In genomic region chr13:73116822-73117632, GRCm38 (mm10) we compare ENCODE assay signal across 10 mouse cellular contexts.
DNase-seq lines count a peak whose midpoint lies in the region; ATAC-seq and TF ChIP-seq lines count a peak whose summit lies in the region.
"Had no signal": no experiment of that assay in that cellular context is flagged by ENCODE, and none has a peak within 500 bp of the region (broad histone marks: within the 10 kb centered on the region; RNA-seq: fewer than 3 reads in every experiment).

No protein-coding gene starts in this region.

- WGBS in intestine, embryonic 14.5 days: 43% methylated on average over 22 of the region's 22 CpGs
- WGBS in intestine, embryonic 15.5 days: 40% methylated on average over 22 of the region's 22 CpGs
- 20% methylated on average over 22 of the region's 22 CpGs for WGBS in forebrain, embryonic 16.5 days
- WGBS in midbrain, embryonic 13.5 days: 31% methylated on average over 22 of the region's 22 CpGs
- 85% methylated on average over 22 of the region's 22 CpGs for WGBS in heart, adult 2 months

- no peaks in the 10 kb centered on the region for H3K9me3 ChIP-seq in intestine, embryonic 14.5 days (ENCODE audit: control insufficient read depth, low read length)
- no peaks in the 10 kb centered on the region for H3K9me3 ChIP-seq in intestine, embryonic 15.5 days
- H3K9me3 ChIP-seq in ES-E14 (ENCODE audit: control insufficient read depth, insufficient read depth, low read depth, low read length): no peaks in the 10 kb centered on the region
- H3K9me3 ChIP-seq in forebrain, embryonic 16.5 days (ENCODE audit: control insufficient read depth, low read length): no peaks in the 10 kb centered on the region
- no peaks in the 10 kb centered on the region for H3K9me3 ChIP-seq in midbrain, embryonic 13.5 days
- H3K9me3 ChIP-seq: lung, embryonic 15.5 days had no signal

- H3K79me2 ChIP-seq in heart, adult 2 months (replicated peaks; ENCODE audit: control insufficient read depth, insufficient read depth, low read length): no peaks in the 10 kb centered on the region

- no peak overlapping the region for H3K27ac ChIP-seq in intestine, embryonic 14.5 days (ENCODE audit: low read depth)
- H3K27ac ChIP-seq in intestine, embryonic 15.5 days: no peak overlapping the region
- no peak overlapping the region for H3K27ac ChIP-seq in ES-E14 (ENCODE audit: insufficient read depth, low read depth, low read length, poor library complexity, severe bottlenecking)
- H3K27ac ChIP-seq in forebrain, embryonic 16.5 days (ENCODE audit: low read length): peak overlapping the region; percentile 75
- peak overlapping the region; percentile 80 for H3K27ac ChIP-seq in midbrain, embryonic 13.5 days
- no peak overlapping the region for H3K27ac ChIP-seq in heart, adult 2 months
- H3K27ac ChIP-seq: lung, embryonic 15.5 days had no signal

- H3K36me3 ChIP-seq in intestine, embryonic 14.5 days (ENCODE audit: control insufficient read depth, insufficient read depth, low read length): no peaks in the 10 kb centered on the region
- no peaks in the 10 kb centered on the region for H3K36me3 ChIP-seq in intestine, embryonic 15.5 days
- H3K36me3 ChIP-seq in ES-E14 (ENCODE audit: control insufficient read depth, insufficient read depth, low read length, poor library complexity, severe bottlenecking): no peaks in the 10 kb centered on the region
- no peaks in the 10 kb centered on the region for H3K36me3 ChIP-seq in forebrain, embryonic 16.5 days (ENCODE audit: control insufficient read depth, insufficient read depth)
- no peaks in the 10 kb centered on the region for H3K36me3 ChIP-seq in midbrain, embryonic 13.5 days
- H3K36me3 ChIP-seq in heart, adult 2 months (ENCODE audit: control insufficient read depth, insufficient read depth, low read length): no peaks in the 10 kb centered on the region
- H3K36me3 ChIP-seq: lung, embryonic 15.5 days had no signal

- TF ChIP-seq CTCF in heart, adult 2 months (IDR thresholded peaks at IDR 0.05): no peak

- intact Hi-C loops in heart, adult 2 months (cut with DNase I): no loop called here
- intact Hi-C loops in heart, postnatal 36 days (cut with DNase I): no loop called here

- H3K9ac ChIP-seq in intestine, embryonic 14.5 days (ENCODE audit: low read length): no peak overlapping the region
- H3K9ac ChIP-seq in intestine, embryonic 15.5 days: no peak overlapping the region
- H3K9ac ChIP-seq in ES-E14 (ENCODE audit: insufficient read depth, low read depth, low read length, poor library complexity, severe bottlenecking): no peak overlapping the region
- H3K9ac ChIP-seq in forebrain, embryonic 16.5 days (replicated peaks; ENCODE audit: low read depth, low read length): peak overlapping the region; percentile 36
- 0 out of 2 replicates have a peak overlapping the region, but pooled peaks have one; percentile 29 for H3K9ac ChIP-seq in midbrain, embryonic 13.5 days (replicated peaks)
- no peak overlapping the region for H3K9ac ChIP-seq in heart, adult 2 months (ENCODE audit: low read depth, low read length)
- H3K9ac ChIP-seq: lung, embryonic 15.5 days had no signal

- no peak for ATAC-seq in intestine, embryonic 14.5 days (replicated peaks; ENCODE audit: low FRiP score, low TSS enrichment, low read depth)
- ATAC-seq in intestine, embryonic 15.5 days: no peak
- peak; percentile 97 for ATAC-seq in forebrain, embryonic 16.5 days
- peak; percentile 96 for ATAC-seq in midbrain, embryonic 13.5 days

- no peaks in the 10 kb centered on the region for H3K4me1 ChIP-seq in intestine, embryonic 14.5 days (replicated peaks; ENCODE audit: control insufficient read depth, insufficient read depth, low read length)
- no peaks in the 10 kb centered on the region for H3K4me1 ChIP-seq in intestine, embryonic 15.5 days (replicated peaks)
- H3K4me1 ChIP-seq in ES-E14 (ENCODE audit: control insufficient read depth in 2 of 2, insufficient read depth in 2 of 2, low read length in 2 of 2, poor library complexity in 1 of 2): 0 out of 4 replicates have a peak, but pooled peaks cover 0 to 1% of the 10 kb centered on the region in 2 experiments
- H3K4me1 ChIP-seq in forebrain, embryonic 16.5 days (replicated peaks; ENCODE audit: control insufficient read depth, insufficient read depth, low read length): peaks cover 13% of the 10 kb centered on the region
- peaks cover 32% of the 10 kb centered on the region for H3K4me1 ChIP-seq in midbrain, embryonic 13.5 days (replicated peaks)
- H3K4me1 ChIP-seq in heart, adult 2 months (ENCODE audit: control insufficient read depth, insufficient read depth, low read length): no peaks in the 10 kb centered on the region
- H3K4me1 ChIP-seq: lung, embryonic 15.5 days had no signal

- H3K4me2 ChIP-seq in intestine, embryonic 14.5 days (ENCODE audit: low read length): peak overlapping the region; percentile 16; the same call in 1 of the 2 replicates
- no peak overlapping the region; the same call in 1 of the 2 replicates for H3K4me2 ChIP-seq in intestine, embryonic 15.5 days (replicated peaks)
- peak overlapping the region; percentile 47 for H3K4me2 ChIP-seq in forebrain, embryonic 16.5 days (ENCODE audit: low read length)
- peak overlapping the region; percentile 45 for H3K4me2 ChIP-seq in midbrain, embryonic 13.5 days (replicated peaks)
- H3K4me2 ChIP-seq: lung, embryonic 15.5 days had no signal

- peak; percentile 50 for DNase-seq in intestine, embryonic 14.5 days (ENCODE audit: low spot score)
- DNase-seq in ES-E14 (ENCODE audit: low read depth, low spot score): no peak
- no peak for DNase-seq in adrenal gland, postnatal 36 days
- no peak for DNase-seq in heart, adult 2 months
- no peak for DNase-seq in heart, postnatal 36 days
- DNase-seq: gastrocnemius, postnatal 36 days had no signal

- TF ChIP-seq POLR2A in heart, adult 2 months (IDR thresholded peaks at IDR 0.05; ENCODE audit: insufficient read depth, low read depth, low read length): no peak

- H3K4me3 ChIP-seq in intestine, embryonic 14.5 days (ENCODE audit: low read depth, low read length): no peak overlapping the region
- H3K4me3 ChIP-seq in intestine, embryonic 15.5 days (replicated peaks): no peak overlapping the region
- H3K4me3 ChIP-seq in ES-E14 (ENCODE audit: insufficient read depth in 1 of 2, low read depth in 1 of 2, low read length in 2 of 2, poor library complexity in 1 of 2, severe bottlenecking in 1 of 2): peak overlapping the region; percentile 14 to 28; a peak in 1 of 4 replicates
- peak overlapping the region; percentile 32 for H3K4me3 ChIP-seq in forebrain, embryonic 16.5 days (replicated peaks; ENCODE audit: low read length)
- H3K4me3 ChIP-seq in midbrain, embryonic 13.5 days (replicated peaks): peak overlapping the region; percentile 24
- H3K4me3 ChIP-seq in heart, adult 2 months: no peak overlapping the region
- H3K4me3 ChIP-seq: lung, embryonic 15.5 days had no signal

- TF ChIP-seq EP300 in heart, adult 2 months (IDR thresholded peaks at IDR 0.05; ENCODE audit: insufficient read depth, low read depth, low read length): no peak

- in situ Hi-C loops in ES-E14 (cut with MboI; ENCODE audit: low sequenced_read_pairs in 2 of 2, unreplicated experiment in 2 of 2): no loop called here

- no peaks in the 10 kb centered on the region for H3K27me3 ChIP-seq in intestine, embryonic 14.5 days (replicated peaks; ENCODE audit: control insufficient read depth, insufficient read depth, low read length)
- H3K27me3 ChIP-seq in intestine, embryonic 15.5 days (replicated peaks): no peaks in the 10 kb centered on the region
- no peaks in the 10 kb centered on the region for H3K27me3 ChIP-seq in forebrain, embryonic 16.5 days (replicated peaks; ENCODE audit: control insufficient read depth, insufficient read depth, low read length)
- peaks cover 45% of the 10 kb centered on the region for H3K27me3 ChIP-seq in midbrain, embryonic 13.5 days
- H3K27me3 ChIP-seq in heart, adult 2 months (ENCODE audit: control insufficient read depth, insufficient read depth, low read length): no peaks in the 10 kb centered on the region
- H3K27me3 ChIP-seq: lung, embryonic 15.5 days had no signal

TF ChIP-seq in ES-E14, 5 proteins besides CTCF, POLR2A, EP300 and RAD21:
- no peak for TF ChIP-seq ZNF384 (IDR thresholded peaks at IDR 0.05; ENCODE audit: low read depth, low read length)
TF ChIP-seq in ES-E14: peak in this region for 0.

Comparison
In these comparisons a context has a peak if more than half of its experiments do, and no peak if none do; other contexts are left out.
1. ATAC-seq: peak in forebrain, embryonic 16.5 days (single experiment) and midbrain, embryonic 13.5 days (single experiment); none in intestine, embryonic 14.5 days (single experiment) and intestine, embryonic 15.5 days (single experiment).
2. H3K27ac ChIP-seq: peak in forebrain, embryonic 16.5 days (single experiment) and midbrain, embryonic 13.5 days (single experiment); none in intestine, embryonic 14.5 days (single experiment), intestine, embryonic 15.5 days (single experiment), ES-E14 (single experiment) and heart, adult 2 months (single experiment).
3. H3K4me3 ChIP-seq: peak in ES-E14 (2 of 2), forebrain, embryonic 16.5 days (single experiment) and midbrain, embryonic 13.5 days (single experiment); none in intestine, embryonic 14.5 days (single experiment), intestine, embryonic 15.5 days (single experiment) and heart, adult 2 months (single experiment).
4. H3K9ac ChIP-seq: peak in forebrain, embryonic 16.5 days (single experiment) and midbrain, embryonic 13.5 days (single experiment); none in intestine, embryonic 14.5 days (single experiment), intestine, embryonic 15.5 days (single experiment), ES-E14 (single experiment) and heart, adult 2 months (single experiment).